Comparison of ENCODE assay signal across 11 mouse cellular contexts in the genomic region with DNA sequence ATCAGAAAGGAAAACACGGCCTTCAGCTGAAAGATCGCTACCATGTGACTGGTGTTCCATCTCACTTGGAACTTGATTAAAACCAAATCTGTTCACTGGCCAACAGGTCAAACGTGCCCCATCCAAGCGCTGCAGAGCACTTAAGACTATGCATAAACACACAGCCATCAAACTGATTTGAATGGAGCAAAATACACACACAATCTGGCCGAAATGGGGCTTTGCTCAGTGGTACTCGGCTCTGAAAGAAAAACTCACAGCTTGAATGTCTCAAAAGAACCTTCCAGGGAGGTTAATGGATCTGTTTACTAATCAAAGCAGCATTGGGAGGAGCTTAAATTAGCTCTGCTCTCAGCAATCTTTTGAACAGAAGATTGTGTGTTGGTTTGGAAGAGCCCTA.
DNase-seq lines count a peak whose midpoint lies in the region; ATAC-seq and TF ChIP-seq lines count a peak whose summit lies in the region.
"Had no signal": no experiment of that assay in that cellular context is flagged by ENCODE, and none has a peak within 500 bp of the region (broad histone marks: within the 10 kb centered on the region; RNA-seq: fewer than 3 reads in every experiment).

No protein-coding gene starts in this region.

- TF ChIP-seq EP300 in stomach, postnatal 0 days (optimal IDR thresholded peaks at IDR 0.05): no peak

- H3K9me3 ChIP-seq in heart, embryonic 14.5 days (ENCODE audit: control insufficient read depth, low read length): no peaks in the 10 kb centered on the region
- H3K9me3 ChIP-seq in lung, embryonic 14.5 days (ENCODE audit: low read depth, low read length): no peaks in the 10 kb centered on the region
- H3K9me3 ChIP-seq in intestine, embryonic 15.5 days: no peaks in the 10 kb centered on the region
- no peaks in the 10 kb centered on the region for H3K9me3 ChIP-seq in stomach, postnatal 0 days (ENCODE audit: control insufficient read depth, low read length)
- H3K9me3 ChIP-seq: embryonic facial prominence, embryonic 13.5 days had no signal

- H3K27me3 ChIP-seq in heart, embryonic 14.5 days (ENCODE audit: control insufficient read depth, insufficient read depth, low read length): no peaks in the 10 kb centered on the region
- no peaks in the 10 kb centered on the region for H3K27me3 ChIP-seq in lung, embryonic 14.5 days (ENCODE audit: insufficient read depth, low read length)
- H3K27me3 ChIP-seq in intestine, embryonic 15.5 days (replicated peaks): no peaks in the 10 kb centered on the region
- no peaks in the 10 kb centered on the region for H3K27me3 ChIP-seq in stomach, postnatal 0 days (ENCODE audit: control insufficient read depth, insufficient read depth, low read length)
- H3K27me3 ChIP-seq: embryonic facial prominence, embryonic 13.5 days had no signal

- no peak overlapping the region for H3K9ac ChIP-seq in heart, embryonic 14.5 days (ENCODE audit: low read length)
- H3K9ac ChIP-seq in lung, embryonic 14.5 days: no peak overlapping the region
- no peak overlapping the region for H3K9ac ChIP-seq in intestine, embryonic 15.5 days
- H3K9ac ChIP-seq in stomach, postnatal 0 days (ENCODE audit: low read length): no peak overlapping the region
- H3K9ac ChIP-seq: embryonic facial prominence, embryonic 13.5 days had no signal

- H3K4me2 ChIP-seq in heart, embryonic 14.5 days (ENCODE audit: low read length): peak overlapping the region; percentile 7; the same call in 1 of the 2 replicates
- no peak overlapping the region for H3K4me2 ChIP-seq in lung, embryonic 14.5 days
- no peak overlapping the region for H3K4me2 ChIP-seq in intestine, embryonic 15.5 days (replicated peaks)
- no peak overlapping the region for H3K4me2 ChIP-seq in stomach, postnatal 0 days (replicated peaks; ENCODE audit: low read depth)
- H3K4me2 ChIP-seq: embryonic facial prominence, embryonic 13.5 days; liver, embryonic 11.5 days had no signal

- no peak for DNase-seq in heart, postnatal 25 days (ENCODE audit: low spot score)
- DNase-seq in lung, embryonic 14.5 days: peak; percentile 88
- no peak for DNase-seq in lung, postnatal 14 days
- DNase-seq in stomach, postnatal 0 days (ENCODE audit: low spot score): no peak
- DNase-seq: cerebellum, adult 9-10 months; thymus, postnatal 14 days had no signal

- no peak overlapping the region for H3K27ac ChIP-seq in heart, embryonic 14.5 days (replicated peaks in 1 of 2; ENCODE audit: control insufficient read depth in 1 of 2, insufficient read depth in 1 of 2, low read depth in 2 of 2, low read length in 2 of 2)
- peak overlapping the region; percentile 52; the same call in 1 of the 2 replicates for H3K27ac ChIP-seq in lung, embryonic 14.5 days (ENCODE audit: low read depth)
- peak overlapping the region; percentile 7; the same call in 1 of the 2 replicates for H3K27ac ChIP-seq in intestine, embryonic 15.5 days
- peak overlapping the region; percentile 41; the same call in 1 of the 2 replicates for H3K27ac ChIP-seq in stomach, postnatal 0 days (replicated peaks)
- H3K27ac ChIP-seq: embryonic facial prominence, embryonic 13.5 days had no signal

- no peak overlapping the region for H3K4me3 ChIP-seq in heart, embryonic 14.5 days (ENCODE audit: control insufficient read depth in 1 of 2, insufficient read depth in 1 of 2, low read depth in 1 of 2, low read length in 2 of 2)
- H3K4me3 ChIP-seq in lung, embryonic 14.5 days (ENCODE audit: low read depth, low read length): no peak overlapping the region
- no peak overlapping the region for H3K4me3 ChIP-seq in intestine, embryonic 15.5 days (replicated peaks)
- no peak overlapping the region for H3K4me3 ChIP-seq in stomach, postnatal 0 days (ENCODE audit: low read depth, low read length)
- H3K4me3 ChIP-seq: embryonic facial prominence, embryonic 13.5 days had no signal

- peaks cover 6 to 33% of the 10 kb centered on the region in 2 experiments for H3K4me1 ChIP-seq in heart, embryonic 14.5 days (ENCODE audit: control insufficient read depth in 2 of 2, insufficient read depth in 2 of 2, low read length in 2 of 2)
- H3K4me1 ChIP-seq in lung, embryonic 14.5 days (ENCODE audit: insufficient read depth): peaks cover 4% of the 10 kb centered on the region; the same call in 1 of the 2 replicates
- peaks cover 11% of the 10 kb centered on the region for H3K4me1 ChIP-seq in intestine, embryonic 15.5 days (replicated peaks)
- no peaks in the 10 kb centered on the region; the same call in 1 of the 2 replicates for H3K4me1 ChIP-seq in stomach, postnatal 0 days (replicated peaks; ENCODE audit: control insufficient read depth, insufficient read depth)

- intact Hi-C loops in heart, postnatal 25 days (cut with DNase I): no loop called here

- 47% methylated on average over 6 of the region's 6 CpGs for WGBS in heart, embryonic 14.5 days
- 24% methylated on average over 6 of the region's 6 CpGs for WGBS in lung, embryonic 14.5 days
- WGBS in intestine, embryonic 15.5 days: 29% methylated on average over 6 of the region's 6 CpGs
- 39% methylated on average over 6 of the region's 6 CpGs for WGBS in stomach, postnatal 0 days

- TF ChIP-seq CTCF in lung, embryonic 14.5 days (IDR thresholded peaks at IDR 0.05; ENCODE audit: low read depth): no peak
- no peak for TF ChIP-seq CTCF in stomach, postnatal 0 days (IDR thresholded peaks at IDR 0.05; ENCODE audit: low read depth)

- H3K36me3 ChIP-seq in heart, embryonic 14.5 days (ENCODE audit: control insufficient read depth, insufficient read depth, low read length): no peaks in the 10 kb centered on the region
- H3K36me3 ChIP-seq in lung, embryonic 14.5 days (ENCODE audit: insufficient read depth): no peaks in the 10 kb centered on the region
- no peaks in the 10 kb centered on the region for H3K36me3 ChIP-seq in intestine, embryonic 15.5 days
- no peaks in the 10 kb centered on the region for H3K36me3 ChIP-seq in stomach, postnatal 0 days (ENCODE audit: control insufficient read depth, insufficient read depth, low read length)
- H3K36me3 ChIP-seq: embryonic facial prominence, embryonic 13.5 days had no signal

- no peak for ATAC-seq in heart, embryonic 14.5 days (ENCODE audit: insufficient number of reproducible peaks, insufficient read depth, low FRiP score, low read depth)
- peak; percentile 91 for ATAC-seq in lung, embryonic 14.5 days (ENCODE audit: insufficient read depth)
- ATAC-seq in intestine, embryonic 15.5 days: peak; percentile 55
- ATAC-seq in stomach, postnatal 0 days (ENCODE audit: low FRiP score, low TSS enrichment): peak; percentile 65; the same call in 1 of the 2 replicates
- ATAC-seq in cerebellum, adult (ENCODE audit: insufficient number of reproducible peaks, low FRiP score, low TSS enrichment): no peak

Comparison
In these comparisons a context has a peak if more than half of its experiments do, and no peak if none do; other contexts are left out.
1. ATAC-seq: peak in lung, embryonic 14.5 days (single experiment), intestine, embryonic 15.5 days (single experiment) and stomach, postnatal 0 days (single experiment); none in heart, embryonic 14.5 days (single experiment) and cerebellum, adult (single experiment).
2. H3K27ac ChIP-seq: peak in lung, embryonic 14.5 days (single experiment), intestine, embryonic 15.5 days (single experiment) and stomach, postnatal 0 days (single experiment); none in heart, embryonic 14.5 days (0 of 2).